Mouse (Mus musculus) lung, adult 2 months (tissue): ENCODE results near the gene Mmp11.

Experiments
- CTCF ChIP-seq: fragments of 200-500 bp; IDR thresholded peaks from 2 replicates; pipeline ENCODE4 v1.5.1; 2011; ENCODE audit warnings: mild to moderate bottlenecking, low read length, control low read depth; ENCODE audit not compliant: insufficient read depth
- POLR2A ChIP-seq: fragments of 200-500 bp; IDR thresholded peaks from 2 replicates; pipeline ENCODE4 v1.6.1; 2011; ENCODE audit warnings: low read depth, mild to moderate bottlenecking, control low read depth, low read length, borderline replicate concordance; ENCODE audit errors: extremely low read depth

GRCm38 (mm10) chr10:75880351-75880750 is 55.9 kb downstream of the Mmp11 start:
- TF ChIP-seq CTCF, result no peak
- TF ChIP-seq POLR2A, result no peak
